Mouse (Mus musculus) spleen, adult 2 months (tissue): ENCODE measurements around the gene C1qtnf2. TPM values are rescaled to one million over a fixed set of nuclear protein-coding genes. Genes with fewer than 3 reads are reported as not detected.

Source experiments
- DNase-seq, 2 experiments: peaks; one replicate each; pipeline versions ENCODE4 v3.0.0 to v3.0.0-alpha.2; 2012 to 2021; ENCODE audit warnings: low spot score in 2 of 2, low read depth in 1 of 2
- H3K27ac ChIP-seq: fragments of 200-500 bp; 2 replicates; pipeline ENCODE4 v1.5.1; 2012; ENCODE audit warnings: low read length, inconsistent platforms; ENCODE audit not compliant: insufficient read depth
- H3K27me3 ChIP-seq: fragments of 200-500 bp; 2 replicates; pipeline ENCODE4 v1.6.1; 2012; ENCODE audit warnings: mild to moderate bottlenecking, moderate library complexity, low read length, inconsistent platforms; ENCODE audit not compliant: control insufficient read depth, insufficient read depth
- H3K36me3 ChIP-seq: fragments of 200-500 bp; 2 replicates; pipeline ENCODE4 v1.6.1; 2012; ENCODE audit warnings: mild to moderate bottlenecking, low read length, inconsistent platforms; ENCODE audit not compliant: control insufficient read depth, insufficient read depth
- H3K4me1 ChIP-seq: fragments of 200-500 bp; 2 replicates; pipeline ENCODE4 v1.6.1; 2011; ENCODE audit warnings: inconsistent platforms; ENCODE audit not compliant: control insufficient read depth, insufficient read depth, insufficient read length
- H3K4me3 ChIP-seq: fragments of 200-500 bp; 2 replicates; pipeline ENCODE4 v1.5.1; 2011; ENCODE audit warnings: mild to moderate bottlenecking, inconsistent platforms; ENCODE audit not compliant: insufficient read depth, insufficient read length; ENCODE audit errors: extremely low read depth
- CTCF ChIP-seq: fragments of 200-500 bp; IDR thresholded peaks from 2 replicates; pipeline ENCODE4 v1.5.1; 2011; ENCODE audit warnings: mild to moderate bottlenecking, inconsistent platforms; ENCODE audit not compliant: insufficient read depth, insufficient read length, insufficient replicate concordance; ENCODE audit errors: extremely low read depth
- POLR2A ChIP-seq: fragments of 200-500 bp; IDR thresholded peaks from 2 replicates; pipeline ENCODE4 v1.6.1; 2011; ENCODE audit warnings: low read depth, low read length, inconsistent platforms
- WGBS: fragments of 180-500 bp; shearing (Covaris S2); methylation state at CpG from one replicate; pipeline ENCODE4 v1.1.7; 2018; 5-methylcytosine and 5-hydroxymethylcytosine counted together
- polyA plus RNA-seq: library from polyadenylated mRNA; depleted of rRNA; stranded (reverse); fragments of >200 nt; gene quantifications from 2 replicates; pipeline ENCODE4 v1.2.3, GENCODE M21; 2012; rRNA removed

The C1qtnf2 gene
- polyA plus RNA-seq, 1 experiment, result 1.6 TPM

DNA sequence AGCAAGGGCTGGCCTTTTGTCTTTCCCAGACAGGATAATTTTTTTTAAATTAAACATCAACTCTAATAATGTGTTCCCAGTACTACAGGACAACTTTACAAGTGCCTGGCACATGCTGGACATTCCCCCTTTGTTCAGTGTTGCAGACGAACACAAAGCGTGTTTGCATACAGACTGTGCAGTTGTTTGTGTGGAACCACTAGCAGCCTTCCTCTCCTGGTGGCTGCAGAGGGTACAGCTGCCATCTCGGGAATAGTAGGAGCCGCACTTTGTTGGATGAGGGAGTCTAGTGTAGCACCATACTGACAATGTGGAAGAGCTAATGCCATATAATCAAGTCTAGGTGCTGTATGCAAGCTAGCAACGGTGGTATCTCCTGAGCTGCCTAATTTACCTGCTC lies 57.5 kb downstream of the C1qtnf2 start:
- Histone ChIP-seq H3K4me1 (peaks cover 5% of the 10 kb centered on the region; the same call in 1 of the 2 replicates), H3K4me3 (no peak overlapping the region), H3K36me3 (no peaks in the 10 kb centered on the region), H3K27me3 (peaks cover 3% of the 10 kb centered on the region), H3K27ac (no peak overlapping the region)
- no peak for DNase-seq
- WGBS, result 84% methylated on average over 5 of the region's 5 CpGs
- TF ChIP-seq POLR2A (no peak), CTCF (no peak)

DNA sequence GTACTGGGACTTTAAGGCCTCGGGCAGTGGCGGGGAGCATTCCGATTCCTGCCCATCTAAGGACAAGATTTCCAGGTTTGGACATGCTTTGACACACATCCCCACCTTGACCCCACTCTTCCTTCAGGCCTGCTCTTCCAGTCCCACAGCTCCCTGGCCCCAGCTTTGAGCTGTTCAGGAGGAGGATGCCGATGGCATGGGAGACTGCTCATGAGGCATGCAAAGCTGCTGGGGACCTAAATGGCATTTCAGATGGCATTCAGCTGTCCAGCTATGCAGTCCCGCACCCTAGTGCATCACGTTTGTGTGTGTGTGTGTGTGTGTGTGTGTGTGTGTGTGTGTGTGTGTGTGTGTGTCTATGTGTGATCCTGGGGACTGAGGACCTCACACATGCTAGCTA lies 63.0 kb downstream of the C1qtnf2 start:
- TF ChIP-seq CTCF, result no peak
- no peak for TF ChIP-seq POLR2A
- Histone ChIP-seq H3K4me1 (no peaks in the 10 kb centered on the region), H3K27me3 (no peaks in the 10 kb centered on the region), H3K27ac (no peak overlapping the region), H3K4me3 (no peak overlapping the region), H3K36me3 (no peaks in the 10 kb centered on the region)
- no peak for DNase-seq
- 91% methylated on average over 6 of the region's 6 CpGs for WGBS

- WGBS, result 87% methylated on average over 6 of the region's 6 CpGs
- no peak overlapping the region for H3K4me3 ChIP-seq
- DNase-seq, result no peak
- H3K27me3 ChIP-seq, result no peaks in the 10 kb centered on the region
- TF ChIP-seq CTCF, result no peak
- TF ChIP-seq POLR2A, result no peak
- H3K4me1 ChIP-seq, result no peaks in the 10 kb centered on the region; the same call in 1 of the 2 replicates
- H3K27ac ChIP-seq, result no peak overlapping the region
- no peaks in the 10 kb centered on the region for H3K36me3 ChIP-seq
Measured at GRCm38 (mm10) chr11:43539863-43540262, 65.8 kb downstream of the C1qtnf2 start.

Other genes starting within 250 kb of the C1qtnf2 start
- gene Pttg1, start 48.0 kb upstream of the C1qtnf2 start, polyA plus RNA-seq, result 11.4 and 15.6 TPM in 2 replicates
- 2.3 and 3.1 TPM in 2 replicates for gene Slu7, start 40.5 kb upstream of the C1qtnf2 start, polyA plus RNA-seq
- gene Ccnjl, start 54.5 kb downstream of the C1qtnf2 start, polyA plus RNA-seq, result 0.88 and 1.4 TPM in 2 replicates
- gene 4933415A04Rik, start 112.8 kb downstream of the C1qtnf2 start, polyA plus RNA-seq, result 0.05 TPM in 2 replicates
- gene Fabp6, start 127.3 kb downstream of the C1qtnf2 start, polyA plus RNA-seq, result not detected in 2 replicates
- 13.4 and 16.0 TPM in 2 replicates for gene Pwwp2a, start 207.7 kb downstream of the C1qtnf2 start, polyA plus RNA-seq